Mouse (Mus musculus) CH12.LX (cell line): Measurements from ENCODE around the gene Qser1.

ENCODE experiments used
- CTCF ChIP-seq, 2 experiments: IDR thresholded peaks in 1 of 2; conservative IDR thresholded peaks in 1 of 2; 2 replicates each; pipeline ENCODE4 v1.5.1; 2011 to 2012; ENCODE audit warnings: low read depth in 2 of 2, low read length in 2 of 2, improper control_type of control experiment in 1 of 2, inconsistent platforms in 1 of 2, mild to moderate bottlenecking in 1 of 2, moderate library complexity in 1 of 2
- EP300 ChIP-seq: IDR thresholded peaks from 2 replicates; pipeline ENCODE4 v1.6.1; 2011; ENCODE audit warnings: low read length, improper control_type of control experiment
- ETS1 ChIP-seq: conservative IDR thresholded peaks from 2 replicates; pipeline ENCODE4 v1.6.1; 2012; ENCODE audit warnings: low read depth, mild to moderate bottlenecking, inconsistent platforms, low read length, improper control_type of control experiment, moderate library complexity
- GABPA ChIP-seq: IDR thresholded peaks from 2 replicates; pipeline ENCODE4 v1.6.1; 2012; ENCODE audit warnings: low read depth, low read length, improper control_type of control experiment, inconsistent platforms; ENCODE audit not compliant: insufficient replicate concordance
- KAT2A ChIP-seq: IDR thresholded peaks from 2 replicates; pipeline ENCODE4 v1.6.1; 2012; ENCODE audit warnings: low read length, improper control_type of control experiment, inconsistent platforms; ENCODE audit not compliant: insufficient replicate concordance
- MAZ ChIP-seq: IDR thresholded peaks from 2 replicates; pipeline ENCODE4 v1.6.1; 2012; ENCODE audit warnings: low read depth, mild to moderate bottlenecking, inconsistent platforms, low read length, improper control_type of control experiment, moderate library complexity
- MXI1 ChIP-seq: IDR thresholded peaks from 2 replicates; pipeline ENCODE4 v1.6.1; 2011; ENCODE audit warnings: mild to moderate bottlenecking, low read depth, low read length, improper control_type of control experiment
- POLR2A ChIP-seq: IDR thresholded peaks from 2 replicates; pipeline ENCODE4 v1.6.1; 2011; ENCODE audit warnings: low read depth, mild to moderate bottlenecking, improper control_type of control experiment, low read length
- TBP ChIP-seq: conservative IDR thresholded peaks from 2 replicates; pipeline ENCODE4 v1.6.1; 2011; ENCODE audit warnings: low read depth, low read length, improper control_type of control experiment
- USF1 ChIP-seq: IDR thresholded peaks from 2 replicates; pipeline ENCODE4 v1.6.1; 2014; ENCODE audit warnings: low read depth, mild to moderate bottlenecking, inconsistent platforms, low read length, improper control_type of control experiment
- ZC3H11A ChIP-seq: IDR thresholded peaks from 2 replicates; pipeline ENCODE4 v1.6.1; 2012; ENCODE audit warnings: low read depth, mild to moderate bottlenecking, inconsistent platforms, low read length, improper control_type of control experiment

GRCm38 (mm10) chr2:104736241-104736640 lies 80.3 kb downstream of the Qser1 start:
- no peak for TF ChIP-seq MXI1
- no peak for TF ChIP-seq CTCF (conservative IDR thresholded peaks at IDR 0.05 in 1 of 2, IDR thresholded peaks at IDR 0.05 in 1 of 2; ENCODE audit: low read depth in 2 of 2, low read length in 2 of 2)
- TF ChIP-seq GABPA = no peak
- no peak for TF ChIP-seq POLR2A
- no peak for TF ChIP-seq USF1
- no peak for TF ChIP-seq ZC3H11A
- no peak for TF ChIP-seq TBP
- no peak for TF ChIP-seq EP300
- TF ChIP-seq ETS1 = no peak
- TF ChIP-seq MAZ = no peak
- no peak for TF ChIP-seq KAT2A
